Mouse (Mus musculus) embryonic facial prominence, embryonic 12.5 days (tissue): ENCODE results near the gene Gabrb1. TPM values are rescaled to one million over a fixed set of nuclear protein-coding genes. Genes with fewer than 3 reads are reported as not detected.
A peak's percentile ranks its signal among the peaks of the same experiment; 100 is the strongest.

ENCODE experiments used
- ATAC-seq: fragments of 200-750 bp; cut with Nextera tagmentation; 2 replicates; pipeline ENCODE4 v1.8.0; 2017; ENCODE audit not compliant: insufficient number of reproducible peaks, insufficient read depth, low FRiP score, low TSS enrichment
- H3K27ac ChIP-seq: fragments of 300-500 bp; sonication (generic); 2 replicates; pipeline ENCODE4 v1.5.1; 2016; ENCODE audit warnings: mild to moderate bottlenecking
- H3K27me3 ChIP-seq: fragments of 300-500 bp; sonication (generic); 2 replicates; pipeline ENCODE4 v1.6.1; 2016; ENCODE audit warnings: mild to moderate bottlenecking, moderate library complexity
- H3K36me3 ChIP-seq: fragments of 300-500 bp; sonication (generic); 2 replicates; pipeline ENCODE4 v1.6.1; 2016; ENCODE audit warnings: mild to moderate bottlenecking
- H3K4me1 ChIP-seq: fragments of 300-500 bp; sonication (generic); 2 replicates; pipeline ENCODE4 v1.6.1; 2016
- H3K4me2 ChIP-seq: fragments of 300-500 bp; sonication (generic); replicated peaks from 2 replicates; pipeline ENCODE4 v1.6.1; 2016; ENCODE audit warnings: mild to moderate bottlenecking, moderate library complexity
- H3K4me3 ChIP-seq: fragments of 300-500 bp; sonication (generic); 2 replicates; pipeline ENCODE4 v1.5.1; 2016; ENCODE audit warnings: mild to moderate bottlenecking
- H3K9ac ChIP-seq: fragments of 300-500 bp; sonication (generic); 2 replicates; pipeline ENCODE4 v1.6.1; 2016; ENCODE audit warnings: mild to moderate bottlenecking, moderate library complexity
- H3K9me3 ChIP-seq: fragments of 300-500 bp; sonication (generic); 2 replicates; pipeline ENCODE4 v1.6.1; 2016; ENCODE audit warnings: mild to moderate bottlenecking, moderate library complexity
- WGBS: fragments of 180-500 bp; shearing (Covaris S2); methylation state at CpG from one replicate; pipeline ENCODE4 v1.1.7; 2016; 5-methylcytosine and 5-hydroxymethylcytosine counted together
- polyA plus RNA-seq: library from polyadenylated mRNA; unstranded; fragments of >200 nt; fragmentation: Nextera tagmentation; extraction: Ambion mirVana; gene quantifications from 2 replicates; pipeline ENCODE4 v1.2.1, GENCODE M21; 2016

Gabrb1 gene
- 1.1 and 1.8 TPM in 2 replicates for polyA plus RNA-seq

DNA sequence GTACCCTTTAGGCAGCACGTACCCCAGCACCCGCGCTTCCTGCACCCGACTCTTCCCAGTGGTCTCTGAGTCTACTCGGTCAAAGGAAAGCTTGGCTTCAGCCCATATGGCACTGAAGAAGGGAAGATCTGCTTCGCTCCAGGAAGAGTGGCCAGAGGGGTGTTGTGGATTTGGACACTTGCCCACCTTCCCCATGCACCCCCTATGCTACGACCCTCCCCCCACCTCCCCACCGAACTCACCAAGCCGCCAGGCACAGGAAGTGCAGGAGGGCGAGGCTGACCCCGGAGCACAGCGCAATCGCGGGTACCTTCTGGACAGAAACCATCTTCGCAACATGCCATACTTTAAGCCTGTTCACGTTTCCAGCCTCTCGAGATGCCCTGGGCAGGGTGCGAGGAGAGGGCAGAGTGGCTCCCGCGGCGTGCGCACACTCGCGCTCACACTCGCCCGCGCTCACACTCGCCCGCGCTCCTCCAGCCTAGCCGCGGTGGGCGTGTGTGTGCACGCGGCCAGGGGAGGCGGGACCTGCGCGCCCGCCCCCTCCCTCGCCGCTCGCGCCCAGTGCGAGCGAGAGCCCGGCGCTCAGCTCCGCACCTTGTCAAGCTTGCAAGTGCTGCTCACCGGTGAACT, at the start of gene Gabrb1:
TSS of gene Gabrb1 (plus strand) at position 632 of the 633 bp plus-strand sequence.
- Histone ChIP-seq H3K27ac (no peak within 1 kb of the TSS), H3K4me3 (peak within 1 kb of the TSS; percentile 49), H3K9me3 (no peaks in the 10 kb centered on the region), H3K4me2 (peak within 1 kb of the TSS; percentile 88), H3K27me3 (peaks cover 24% of the 10 kb centered on the region), H3K9ac (peak within 1 kb of the TSS; percentile 38; the same call in 1 of the 2 replicates), H3K36me3 (no peaks in the 10 kb centered on the region), H3K4me1 (no peaks in the 10 kb centered on the region)
- WGBS, result under 1% methylated on average over 49 of the region's 49 CpGs
- ATAC-seq, result peak; percentile 84

DNA sequence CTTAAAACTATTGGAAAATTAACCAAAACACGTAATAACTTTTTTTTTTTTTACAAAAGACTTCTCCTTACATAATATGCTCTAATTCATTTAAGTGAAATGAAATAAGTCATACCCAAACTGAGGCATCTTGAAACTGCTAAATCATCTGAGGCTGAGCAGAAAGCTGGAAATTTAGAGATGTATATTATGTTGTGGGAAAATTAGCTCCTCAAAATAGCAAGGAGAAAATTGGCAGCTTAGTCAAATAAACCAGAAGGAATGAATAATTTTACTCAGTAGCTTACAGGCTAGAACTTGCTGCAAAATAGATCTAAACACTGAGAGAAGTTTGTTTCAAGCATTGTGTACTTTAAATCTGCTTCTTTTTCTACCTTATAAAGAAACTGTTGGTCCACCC, 49.2 kb upstream of the Gabrb1 start:
- 78% methylated on average over 1 of the region's 1 CpGs for WGBS
- no peaks in the 10 kb centered on the region for H3K36me3 ChIP-seq
- no peak overlapping the region for H3K4me2 ChIP-seq
- H3K9me3 ChIP-seq, result no peaks in the 10 kb centered on the region
- no peaks in the 10 kb centered on the region for H3K27me3 ChIP-seq
- H3K27ac ChIP-seq, result no peak overlapping the region
- H3K4me3 ChIP-seq, result no peak overlapping the region
- ATAC-seq, result no peak
- H3K4me1 ChIP-seq, result no peaks in the 10 kb centered on the region
- H3K9ac ChIP-seq, result no peak overlapping the region

DNA sequence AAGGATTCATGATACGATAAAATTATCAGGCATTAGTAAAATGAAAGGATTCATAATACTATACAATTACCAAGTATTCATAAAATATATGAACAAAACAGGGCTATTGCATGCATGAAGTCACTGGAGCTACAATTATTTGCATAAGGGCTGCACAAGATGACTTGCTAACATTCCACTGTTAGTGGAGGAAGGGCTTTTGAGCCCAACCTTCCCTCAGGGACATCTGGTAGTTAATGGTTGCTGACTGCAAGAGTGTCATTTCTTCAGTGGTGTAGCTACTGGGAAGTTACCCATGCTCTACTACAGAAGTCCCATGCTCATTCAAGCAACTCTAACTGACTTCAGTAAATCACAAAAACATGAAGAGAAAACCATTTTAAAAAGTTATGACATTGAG, 43.6 kb upstream of the Gabrb1 start:
- H3K36me3 ChIP-seq, result no peaks in the 10 kb centered on the region
- no peak for ATAC-seq
- 93% methylated on average over 1 of the region's 1 CpGs for WGBS
- no peak overlapping the region for H3K9ac ChIP-seq
- H3K4me1 ChIP-seq, result no peaks in the 10 kb centered on the region
- H3K4me3 ChIP-seq, result no peak overlapping the region
- no peak overlapping the region for H3K4me2 ChIP-seq
- H3K9me3 ChIP-seq, result no peaks in the 10 kb centered on the region
- no peaks in the 10 kb centered on the region for H3K27me3 ChIP-seq
- H3K27ac ChIP-seq, result no peak overlapping the region

DNA sequence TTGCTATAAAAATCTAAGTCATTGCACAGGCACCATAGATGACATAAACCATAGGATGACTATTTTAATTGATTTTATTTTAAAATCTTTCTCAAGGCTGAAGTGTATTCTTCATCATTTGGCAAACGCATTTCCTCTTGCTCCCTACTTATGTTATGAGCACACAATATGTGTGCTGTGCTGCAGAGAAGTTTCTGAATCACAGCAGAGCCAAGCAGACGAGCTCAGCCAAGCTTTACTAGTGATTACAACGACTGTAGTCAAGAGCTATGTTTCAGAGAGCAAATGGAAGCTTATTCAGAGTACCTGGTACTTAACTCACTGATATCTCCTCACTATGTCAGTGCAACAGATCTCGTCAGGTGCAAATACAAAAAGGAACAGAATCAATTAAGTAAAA, 41.2 kb upstream of the Gabrb1 start:
- H3K4me1 ChIP-seq, result no peaks in the 10 kb centered on the region
- H3K9ac ChIP-seq, result no peak overlapping the region
- no peaks in the 10 kb centered on the region for H3K9me3 ChIP-seq
- no peak overlapping the region for H3K4me2 ChIP-seq
- no peak overlapping the region for H3K27ac ChIP-seq
- H3K36me3 ChIP-seq, result no peaks in the 10 kb centered on the region
- WGBS, result 76% methylated on average over 4 of the region's 4 CpGs
- H3K27me3 ChIP-seq, result no peaks in the 10 kb centered on the region
- ATAC-seq, result no peak
- no peak overlapping the region for H3K4me3 ChIP-seq

DNA sequence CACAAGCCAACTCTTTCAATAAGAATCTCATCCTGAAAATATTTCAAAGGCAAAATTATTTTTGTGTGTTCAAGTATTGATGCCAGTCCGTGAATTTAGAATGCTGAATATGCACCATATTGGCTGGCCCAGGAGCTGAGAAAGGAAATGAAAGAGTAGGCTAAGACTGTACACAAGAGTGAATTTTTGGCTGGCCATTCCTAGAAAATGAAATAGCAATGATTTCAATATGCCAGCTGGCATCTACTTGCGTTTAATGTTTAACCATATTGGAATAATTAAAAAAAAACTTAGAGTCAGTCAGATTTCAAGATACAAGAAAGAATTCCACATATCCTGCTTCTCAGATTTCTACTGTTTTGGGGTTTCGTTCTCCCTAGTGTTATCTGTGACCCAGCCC, 30.1 kb upstream of the Gabrb1 start:
- H3K27me3 ChIP-seq, result no peaks in the 10 kb centered on the region
- WGBS, result 72% methylated on average over 3 of the region's 3 CpGs
- H3K4me3 ChIP-seq, result no peak overlapping the region
- H3K36me3 ChIP-seq, result no peaks in the 10 kb centered on the region
- H3K27ac ChIP-seq, result no peak overlapping the region
- H3K4me1 ChIP-seq, result no peaks in the 10 kb centered on the region
- H3K9ac ChIP-seq, result no peak overlapping the region
- no peak for ATAC-seq
- no peak overlapping the region for H3K4me2 ChIP-seq
- no peaks in the 10 kb centered on the region for H3K9me3 ChIP-seq

DNA sequence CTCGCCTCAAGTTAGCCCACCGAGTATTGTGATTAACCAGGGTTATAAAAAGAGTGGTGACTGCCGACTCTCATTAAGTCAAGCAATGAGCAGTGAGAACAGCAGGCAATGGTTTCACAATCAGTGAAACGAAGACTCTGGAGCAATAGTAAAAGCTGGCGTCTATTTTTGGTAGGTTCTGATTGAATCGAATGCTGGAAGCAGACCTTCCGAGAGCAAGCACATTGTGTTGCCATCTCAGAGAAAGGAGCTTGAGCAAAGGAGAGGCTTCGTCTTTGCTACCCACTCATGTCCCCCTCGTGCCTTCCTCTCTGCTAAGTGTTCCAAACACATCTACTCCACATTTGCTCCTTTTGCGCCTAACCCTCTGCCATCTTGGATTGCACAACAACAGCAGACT, 18.1 kb upstream of the Gabrb1 start:
- H3K9ac ChIP-seq, result no peak overlapping the region
- H3K4me1 ChIP-seq, result no peaks in the 10 kb centered on the region
- H3K9me3 ChIP-seq, result no peaks in the 10 kb centered on the region
- H3K4me2 ChIP-seq, result no peak overlapping the region
- no peak overlapping the region for H3K4me3 ChIP-seq
- H3K27ac ChIP-seq, result no peak overlapping the region
- H3K36me3 ChIP-seq, result no peaks in the 10 kb centered on the region
- no peaks in the 10 kb centered on the region for H3K27me3 ChIP-seq
- WGBS, result 82% methylated on average over 10 of the region's 10 CpGs
- no peak for ATAC-seq

DNA sequence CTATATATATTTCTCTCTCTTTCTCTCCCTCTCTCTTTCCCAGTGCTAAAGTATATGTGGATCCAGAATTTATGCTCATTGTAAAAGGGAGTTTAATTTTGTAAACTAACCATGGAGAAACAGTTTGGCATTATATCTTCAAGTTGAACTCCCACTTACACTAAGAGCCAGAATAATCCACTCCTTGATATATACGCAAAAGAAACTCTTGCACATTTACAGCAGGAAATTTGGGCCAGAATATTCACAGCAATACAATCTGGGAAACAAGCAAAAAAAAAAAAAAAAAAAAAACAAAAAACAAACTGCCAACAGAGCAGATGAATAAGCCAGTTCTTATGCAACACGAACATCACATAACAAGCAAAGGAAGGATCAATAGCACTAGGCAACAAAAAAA, 9.8 kb upstream of the Gabrb1 start:
- ATAC-seq, result no peak
- Histone ChIP-seq H3K27ac (no peak overlapping the region), H3K4me1 (no peaks in the 10 kb centered on the region), H3K4me2 (no peak overlapping the region), H3K36me3 (no peaks in the 10 kb centered on the region), H3K4me3 (no peak overlapping the region), H3K9ac (no peak overlapping the region), H3K27me3 (no peaks in the 10 kb centered on the region), H3K9me3 (no peaks in the 10 kb centered on the region)
- WGBS, result 90% methylated on average over 2 of the region's 2 CpGs

DNA sequence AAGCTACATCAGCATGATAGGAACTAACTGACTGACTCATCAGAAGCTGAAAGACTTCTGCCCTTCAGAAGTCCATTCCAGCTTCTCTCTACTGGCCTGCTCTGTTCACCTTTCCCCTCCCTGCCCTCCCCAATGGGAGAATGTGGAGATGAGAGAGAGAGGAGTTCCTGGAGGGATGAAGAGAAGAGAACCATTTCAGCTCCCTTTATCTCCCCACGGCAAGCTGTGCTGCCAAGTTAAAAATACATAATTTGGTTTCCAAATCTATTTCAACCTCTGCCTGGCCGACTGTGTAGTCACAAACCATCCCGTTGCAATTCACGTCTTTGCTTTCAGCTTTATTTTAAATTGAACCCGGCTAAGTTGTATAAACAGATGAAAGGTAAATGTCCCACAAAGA, 3.9 kb upstream of the Gabrb1 start:
- no peaks in the 10 kb centered on the region for H3K36me3 ChIP-seq
- H3K9me3 ChIP-seq, result no peaks in the 10 kb centered on the region
- peaks cover 21% of the 10 kb centered on the region for H3K27me3 ChIP-seq
- ATAC-seq, result no peak
- no peaks in the 10 kb centered on the region for H3K4me1 ChIP-seq
- no peak overlapping the region for H3K4me3 ChIP-seq
- 87% methylated on average over 5 of the region's 5 CpGs for WGBS
- no peak overlapping the region for H3K27ac ChIP-seq
- no peak overlapping the region for H3K4me2 ChIP-seq
- H3K9ac ChIP-seq, result no peak overlapping the region

DNA sequence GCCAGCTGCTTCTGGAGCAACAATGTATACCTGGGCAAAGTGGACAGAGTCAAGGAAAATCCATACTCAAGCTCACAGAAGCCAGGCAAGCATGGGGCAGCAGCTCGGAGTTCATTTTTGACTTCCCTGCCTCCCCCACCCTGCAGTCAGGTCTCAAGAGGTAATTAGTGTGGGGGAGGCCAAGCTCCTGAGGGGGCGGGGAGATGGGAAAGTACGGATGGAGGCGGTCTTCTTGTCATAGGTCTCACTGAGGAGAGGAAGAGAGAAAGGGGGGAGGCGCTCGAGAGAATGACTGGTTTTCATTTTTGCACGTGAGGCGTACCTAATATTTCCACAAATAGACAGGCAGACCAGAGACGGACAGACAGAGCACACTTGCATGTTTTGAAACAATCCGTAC, 1.1 kb upstream of the Gabrb1 start:
- no peaks in the 10 kb centered on the region for H3K4me1 ChIP-seq
- no peak overlapping the region for H3K27ac ChIP-seq
- H3K9me3 ChIP-seq, result no peaks in the 10 kb centered on the region
- peaks cover 24% of the 10 kb centered on the region for H3K27me3 ChIP-seq
- 6% methylated on average over 10 of the region's 10 CpGs for WGBS
- H3K4me2 ChIP-seq, result peak overlapping the region; percentile 88
- peak overlapping the region; percentile 49 for H3K4me3 ChIP-seq
- no peak for ATAC-seq
- no peaks in the 10 kb centered on the region for H3K36me3 ChIP-seq
- no peak overlapping the region for H3K9ac ChIP-seq

DNA sequence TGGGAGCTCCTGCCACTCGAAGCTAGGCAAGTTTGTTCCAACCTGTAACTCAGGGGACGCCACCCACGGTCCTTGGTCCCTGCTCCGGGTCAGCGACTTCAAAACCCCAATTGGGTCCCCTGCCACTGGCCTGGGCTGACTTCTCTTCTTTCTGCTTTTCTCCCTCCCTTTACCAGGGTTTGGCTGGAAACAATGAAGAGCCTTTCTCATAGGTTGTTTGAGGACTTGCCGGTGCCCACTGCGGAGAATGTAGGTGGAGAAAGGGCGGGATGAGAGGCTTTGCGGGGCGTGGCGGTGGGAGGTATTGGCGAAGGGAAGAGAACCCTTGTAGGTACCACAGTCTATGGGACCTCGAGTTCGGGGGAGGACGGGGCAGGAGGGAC, 193 bp downstream of the Gabrb1 start, which contains the start of gene Gabra4:
TSS of gene Gabra4 (minus strand) at position 194 of the 383 bp plus-strand sequence.
- peak within 1 kb of the TSS; percentile 88 for H3K4me2 ChIP-seq
- H3K9me3 ChIP-seq, result no peaks in the 10 kb centered on the region
- under 1% methylated on average over 15 of the region's 15 CpGs for WGBS
- peak within 1 kb of the TSS; percentile 38; the same call in 1 of the 2 replicates for H3K9ac ChIP-seq
- peak; percentile 64; the same call in 1 of the 2 replicates for ATAC-seq
- peaks cover 24% of the 10 kb centered on the region for H3K27me3 ChIP-seq
- H3K27ac ChIP-seq, result no peak within 1 kb of the TSS
- H3K4me3 ChIP-seq, result peak within 1 kb of the TSS; percentile 49
- no peaks in the 10 kb centered on the region for H3K36me3 ChIP-seq
- H3K4me1 ChIP-seq, result no peaks in the 10 kb centered on the region

DNA sequence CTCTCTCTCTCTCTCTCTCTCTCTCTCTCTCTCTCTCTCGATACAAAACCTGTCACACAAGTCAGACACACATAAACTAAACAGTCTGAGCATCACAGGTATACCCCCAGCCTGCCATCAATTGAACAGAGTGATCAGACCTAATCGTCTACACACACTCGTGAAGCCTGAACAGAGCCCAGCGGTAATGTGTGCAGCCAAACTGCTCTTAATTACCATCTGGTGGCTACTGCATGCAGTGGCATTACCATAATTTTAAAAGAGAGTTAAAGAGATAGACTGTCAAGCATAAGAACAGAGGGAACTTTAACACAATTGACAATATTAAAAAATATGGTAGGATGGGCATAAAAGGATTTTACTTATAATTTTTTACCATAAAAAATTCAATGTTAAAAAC, 7.7 kb downstream of the Gabrb1 start:
- WGBS, result 27% methylated on average over 4 of the region's 4 CpGs
- no peak overlapping the region for H3K9ac ChIP-seq
- H3K9me3 ChIP-seq, result no peaks in the 10 kb centered on the region

DNA sequence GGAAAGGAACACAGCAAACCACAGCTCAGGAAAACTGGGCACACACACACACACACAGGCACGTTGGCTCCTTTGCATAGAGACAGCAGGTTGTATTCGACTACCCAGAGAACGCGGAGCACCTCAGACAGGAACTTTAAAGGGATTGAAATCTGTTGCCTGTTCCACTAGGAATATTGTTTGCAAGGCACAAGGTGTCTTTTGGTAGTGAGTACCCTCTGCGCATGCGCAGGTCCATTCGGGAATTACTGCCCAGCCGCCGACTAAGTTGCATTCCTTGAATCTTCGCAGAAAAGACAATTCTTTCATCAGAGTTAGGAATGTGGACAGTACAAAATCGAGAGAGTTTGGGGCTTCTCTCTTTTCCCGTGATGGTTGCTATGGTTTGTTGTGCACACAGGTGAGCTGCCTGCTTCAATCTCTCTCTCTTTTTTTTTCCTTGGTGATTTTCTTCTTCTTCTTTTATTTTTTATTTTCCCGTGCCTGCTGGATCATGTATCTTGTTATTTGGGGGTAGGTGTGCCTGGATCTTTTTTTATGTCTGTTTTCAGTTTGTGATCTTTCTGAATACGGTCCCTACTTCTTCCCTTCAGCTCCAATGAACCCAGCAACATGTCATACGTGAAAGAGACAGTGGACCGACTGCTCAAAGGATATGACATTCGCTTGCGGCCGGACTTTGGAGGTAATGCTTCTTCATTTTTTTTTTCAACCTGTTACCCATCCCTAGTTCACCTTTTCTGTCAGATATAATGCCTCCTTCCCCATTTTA, 42.0 kb downstream of the Gabrb1 start:
- no peaks in the 10 kb centered on the region for H3K9me3 ChIP-seq
- H3K4me3 ChIP-seq, result peak overlapping the region; percentile 54
- WGBS, result 1% methylated on average over 19 of the region's 19 CpGs
- H3K36me3 ChIP-seq, result no peaks in the 10 kb centered on the region
- H3K4me1 ChIP-seq, result peaks cover 11% of the 10 kb centered on the region; the same call in 1 of the 2 replicates
- ATAC-seq, result no peak
- no peak overlapping the region for H3K9ac ChIP-seq
- H3K27me3 ChIP-seq, result peaks cover 14% of the 10 kb centered on the region
- peak overlapping the region; percentile 90 for H3K4me2 ChIP-seq
- H3K27ac ChIP-seq, result no peak overlapping the region

More for the DNA sequence above, 7.7 kb downstream of the Gabrb1 start:
- Histone ChIP-seq H3K4me1 (no peaks in the 10 kb centered on the region), H3K27ac (no peak overlapping the region), H3K36me3 (no peaks in the 10 kb centered on the region), H3K4me3 (no peak overlapping the region), H3K4me2 (no peak overlapping the region), H3K27me3 (no peaks in the 10 kb centered on the region)
- ATAC-seq, result no peak
